Mouse (Mus musculus) midbrain, embryonic 15.5 days (tissue): ENCODE data around the gene Csrnp3. TPM values are rescaled to one million over a fixed set of nuclear protein-coding genes. Genes with fewer than 3 reads are reported as not detected.

Experiments
- ATAC-seq: fragments of 200-750 bp; cut with Nextera tagmentation; replicated peaks from 2 replicates; pipeline ENCODE4 v1.8.0; 2017; ENCODE audit warnings: moderate TSS enrichment
- H3K27ac ChIP-seq: fragments of 300-500 bp; sonication (generic); 2 replicates; pipeline ENCODE4 v1.5.1; 2015; ENCODE audit warnings: mild to moderate bottlenecking, inconsistent platforms
- H3K27me3 ChIP-seq: fragments of 300-500 bp; sonication (generic); replicated peaks from 2 replicates; pipeline ENCODE4 v1.6.1; 2015; ENCODE audit warnings: inconsistent platforms
- H3K36me3 ChIP-seq: fragments of 300-500 bp; sonication (generic); replicated peaks from 2 replicates; pipeline ENCODE4 v1.6.1; 2015; ENCODE audit warnings: inconsistent platforms
- H3K4me1 ChIP-seq: fragments of 300-500 bp; sonication (generic); 2 replicates; pipeline ENCODE4 v1.6.1; 2015; ENCODE audit warnings: inconsistent platforms
- H3K4me2 ChIP-seq: fragments of 300-500 bp; sonication (generic); 2 replicates; pipeline ENCODE4 v1.6.1; 2015; ENCODE audit warnings: inconsistent platforms, mild to moderate bottlenecking, moderate library complexity
- H3K4me3 ChIP-seq: fragments of 300-500 bp; sonication (generic); 2 replicates; pipeline ENCODE4 v1.5.1; 2015; ENCODE audit warnings: mild to moderate bottlenecking, inconsistent platforms
- H3K9ac ChIP-seq: fragments of 300-500 bp; sonication (generic); 2 replicates; pipeline ENCODE4 v1.6.1; 2015; ENCODE audit warnings: mild to moderate bottlenecking, inconsistent platforms
- H3K9me3 ChIP-seq: fragments of 300-500 bp; sonication (generic); 2 replicates; pipeline ENCODE4 v1.6.1; 2016; ENCODE audit warnings: inconsistent platforms
- WGBS: fragments of 180-500 bp; shearing (Covaris S2); methylation state at CpG from one replicate; pipeline ENCODE4 v1.1.7; 2015; ENCODE audit warnings: mixed read lengths; 5-methylcytosine and 5-hydroxymethylcytosine counted together
- polyA plus RNA-seq: library from polyadenylated mRNA; unstranded; fragments of >200 nt; fragmentation: Nextera tagmentation; extraction: Ambion mirVana; gene quantifications from 2 replicates; pipeline ENCODE4 v1.2.1, GENCODE M21; 2015

Csrnp3 gene
- polyA plus RNA-seq, 1 experiment from 2014 or later, result 70.4 TPM

DNA sequence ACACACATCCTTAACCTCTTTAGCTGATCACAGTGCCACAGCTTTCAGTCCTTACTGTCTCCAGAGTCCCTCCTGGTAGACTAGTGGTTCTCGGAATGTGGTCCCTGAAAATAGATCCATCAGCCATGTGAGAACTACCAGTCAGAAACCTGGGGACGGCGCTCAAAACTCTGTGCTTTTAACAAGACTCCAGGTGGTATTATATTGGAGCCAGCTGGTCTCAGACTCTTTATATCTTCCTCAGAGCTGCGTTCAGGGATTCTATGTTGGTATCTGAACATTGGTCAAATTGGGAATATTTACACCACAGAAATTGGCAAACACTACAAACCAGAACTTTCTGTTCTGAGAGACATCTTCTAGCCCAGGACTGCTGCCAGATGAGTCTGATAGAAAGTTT is 128.3 kb downstream of the Csrnp3 start:
- no peaks in the 10 kb centered on the region for H3K27me3 ChIP-seq
- no peak overlapping the region for H3K27ac ChIP-seq
- H3K4me1 ChIP-seq, result peaks cover 11% of the 10 kb centered on the region
- WGBS, result 93% methylated on average over 4 of the region's 4 CpGs
- no peak overlapping the region for H3K4me3 ChIP-seq
- H3K4me2 ChIP-seq, result no peak overlapping the region
- no peaks in the 10 kb centered on the region for H3K36me3 ChIP-seq
- ATAC-seq, result no peak
- no peaks in the 10 kb centered on the region for H3K9me3 ChIP-seq
- H3K9ac ChIP-seq, result no peak overlapping the region

DNA sequence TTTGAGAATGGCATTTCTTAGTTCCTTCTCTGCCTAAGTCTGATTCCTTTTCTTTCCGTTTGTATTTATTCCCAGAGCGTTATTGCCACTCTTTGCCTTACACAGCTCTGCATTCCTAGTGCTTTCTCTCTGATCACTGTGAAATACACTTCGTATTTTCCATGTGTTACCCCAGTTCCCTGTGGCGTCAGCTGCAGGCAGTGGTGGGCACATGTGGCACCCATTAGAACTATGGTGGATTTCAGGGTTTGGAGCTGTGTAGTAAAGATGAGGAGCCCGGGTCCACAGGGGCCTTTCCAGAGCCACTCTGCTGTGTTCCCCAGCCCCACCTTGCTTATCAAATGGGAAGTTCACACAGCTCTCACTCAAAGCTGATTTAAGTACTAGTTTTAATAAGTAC is 129.8 kb downstream of the Csrnp3 start:
- Histone ChIP-seq H3K36me3 (no peaks in the 10 kb centered on the region), H3K9me3 (no peaks in the 10 kb centered on the region), H3K4me1 (peaks cover 25% of the 10 kb centered on the region), H3K4me3 (no peak overlapping the region), H3K27me3 (no peaks in the 10 kb centered on the region), H3K27ac (no peak overlapping the region), H3K4me2 (no peak overlapping the region), H3K9ac (no peak overlapping the region)
- WGBS, result 59% methylated on average over 5 of the region's 5 CpGs
- ATAC-seq, result no peak

DNA sequence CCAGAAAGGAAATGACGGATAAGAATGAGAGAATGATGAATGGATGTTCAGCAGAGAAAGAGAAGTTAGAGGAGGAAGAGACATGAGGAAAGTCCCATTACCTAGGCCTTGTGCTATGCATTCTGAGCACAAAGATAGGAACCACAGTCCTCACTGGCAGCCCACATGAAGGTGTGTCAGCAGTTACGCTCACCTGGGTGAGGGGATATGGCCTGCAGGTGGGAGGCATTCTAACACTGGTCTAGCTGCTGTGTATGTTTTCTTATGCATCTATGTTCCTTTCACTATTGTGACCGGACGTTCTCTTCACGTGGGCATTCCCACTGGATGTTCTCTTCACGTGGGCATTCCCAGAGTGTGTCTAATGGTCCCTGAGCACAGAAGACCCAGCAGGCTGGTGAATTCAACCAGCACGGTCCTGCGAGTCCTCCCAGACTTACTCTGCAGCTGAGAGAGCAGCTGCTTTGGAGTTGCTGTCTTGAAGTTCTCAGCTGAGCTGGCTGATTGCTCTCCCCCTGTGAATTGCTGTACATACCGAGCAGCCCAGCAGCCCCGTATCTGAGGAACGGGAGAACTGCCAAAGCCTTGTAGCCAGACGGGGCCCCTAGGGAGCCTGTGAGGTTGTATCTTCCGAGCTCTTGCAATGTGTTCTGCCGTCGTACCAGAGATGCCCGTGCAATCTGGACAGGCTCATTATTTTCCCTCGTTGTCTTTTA is 133.9 kb downstream of the Csrnp3 start:
- whole genome bisulfite sequencing, result 28% methylated on average over 17 of the region's 17 CpGs
- Histone ChIP-seq H3K9me3 (no peaks in the 10 kb centered on the region), H3K9ac (no peak overlapping the region)

DNA sequence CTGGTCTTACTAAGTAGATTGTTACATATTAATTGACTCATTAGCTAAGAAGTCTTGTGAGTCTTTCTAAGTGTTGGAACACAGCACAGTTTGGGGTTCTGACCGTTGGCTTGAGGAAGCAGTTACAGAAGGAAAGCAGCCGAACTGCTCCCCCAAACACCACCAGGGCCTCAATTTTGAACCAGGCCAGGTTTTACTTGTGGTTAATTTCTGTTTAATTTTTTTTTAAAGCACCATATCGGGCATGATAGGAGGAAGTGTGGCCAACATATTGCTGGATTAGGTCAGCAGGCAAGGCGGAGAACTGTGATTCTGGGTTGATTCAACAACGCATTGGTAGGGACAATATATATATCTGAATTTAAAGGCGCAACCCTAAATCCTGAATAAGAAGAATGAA is 135.9 kb downstream of the Csrnp3 start:
- H3K27ac ChIP-seq, result no peak overlapping the region
- no peaks in the 10 kb centered on the region for H3K36me3 ChIP-seq
- H3K4me1 ChIP-seq, result peaks cover 19% of the 10 kb centered on the region
- ATAC-seq, result no peak
- H3K4me2 ChIP-seq, result no peak overlapping the region
- no peak overlapping the region for H3K9ac ChIP-seq
- no peaks in the 10 kb centered on the region for H3K9me3 ChIP-seq
- WGBS, result 89% methylated on average over 6 of the region's 6 CpGs
- H3K27me3 ChIP-seq, result no peaks in the 10 kb centered on the region
- no peak overlapping the region for H3K4me3 ChIP-seq

More for the DNA sequence above, 133.9 kb downstream of the Csrnp3 start:
- Histone ChIP-seq H3K4me1 (peaks cover 25% of the 10 kb centered on the region), H3K4me3 (no peak overlapping the region), H3K27ac (peak overlapping the region; percentile 51), H3K36me3 (no peaks in the 10 kb centered on the region), H3K27me3 (no peaks in the 10 kb centered on the region), H3K4me2 (peak overlapping the region; percentile 35)
- peak; percentile 70 for ATAC-seq

DNA sequence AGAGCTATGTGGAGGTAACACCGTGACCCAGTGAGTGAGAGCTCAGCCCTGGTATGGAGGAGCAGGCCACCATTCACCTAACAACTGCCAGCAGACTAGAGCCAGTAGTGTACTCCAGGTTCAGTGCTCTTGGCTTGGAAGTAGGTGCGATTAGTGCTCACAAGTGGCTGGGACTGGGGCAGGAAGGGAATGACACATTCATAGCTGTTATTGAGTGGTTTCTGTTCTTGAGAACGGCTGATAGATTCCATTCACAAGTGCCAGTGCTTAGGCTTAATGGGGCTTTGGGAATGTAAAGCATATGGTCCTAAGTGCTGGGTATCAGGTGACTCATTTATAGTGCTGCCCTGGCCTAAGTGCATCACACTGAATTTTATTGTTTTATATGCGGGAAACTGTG is 136.4 kb downstream of the Csrnp3 start:
- no peak overlapping the region for H3K27ac ChIP-seq
- H3K4me3 ChIP-seq, result no peak overlapping the region
- H3K9ac ChIP-seq, result no peak overlapping the region
- ATAC-seq, result no peak
- no peak overlapping the region for H3K4me2 ChIP-seq
- H3K36me3 ChIP-seq, result no peaks in the 10 kb centered on the region
- no peaks in the 10 kb centered on the region for H3K27me3 ChIP-seq
- H3K4me1 ChIP-seq, result peaks cover 19% of the 10 kb centered on the region
- 67% methylated on average over 4 of the region's 4 CpGs for WGBS
- H3K9me3 ChIP-seq, result no peaks in the 10 kb centered on the region

DNA sequence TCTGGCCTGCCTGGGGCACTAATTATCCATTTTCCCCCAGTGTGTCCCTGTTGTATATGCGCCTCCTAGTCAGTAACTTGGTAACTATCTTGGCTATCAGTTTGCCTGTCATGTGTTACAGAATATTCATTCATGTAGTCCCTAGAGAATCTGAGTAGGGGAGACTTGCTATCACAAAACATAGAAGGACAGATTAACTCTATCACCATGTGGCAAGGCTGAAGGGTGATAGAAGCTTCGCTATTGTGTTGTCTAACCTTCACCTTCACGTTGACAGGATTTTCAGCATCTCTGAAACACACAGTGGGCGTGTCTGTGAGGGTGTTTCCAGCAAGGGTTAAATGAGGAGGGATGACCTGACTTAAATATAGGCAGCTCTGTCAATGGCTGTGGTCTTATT is 140.1 kb downstream of the Csrnp3 start:
- H3K36me3 ChIP-seq, result no peaks in the 10 kb centered on the region
- no peak overlapping the region for H3K4me3 ChIP-seq
- H3K27me3 ChIP-seq, result no peaks in the 10 kb centered on the region
- H3K9ac ChIP-seq, result no peak overlapping the region
- 0 out of 2 replicates have a peak overlapping the region, but pooled peaks have one; percentile 30 for H3K27ac ChIP-seq
- WGBS, result 66% methylated on average over 4 of the region's 4 CpGs
- no peak overlapping the region for H3K4me2 ChIP-seq
- H3K4me1 ChIP-seq, result no peaks in the 10 kb centered on the region; the same call in 1 of the 2 replicates
- no peaks in the 10 kb centered on the region for H3K9me3 ChIP-seq
- ATAC-seq, result no peak

DNA sequence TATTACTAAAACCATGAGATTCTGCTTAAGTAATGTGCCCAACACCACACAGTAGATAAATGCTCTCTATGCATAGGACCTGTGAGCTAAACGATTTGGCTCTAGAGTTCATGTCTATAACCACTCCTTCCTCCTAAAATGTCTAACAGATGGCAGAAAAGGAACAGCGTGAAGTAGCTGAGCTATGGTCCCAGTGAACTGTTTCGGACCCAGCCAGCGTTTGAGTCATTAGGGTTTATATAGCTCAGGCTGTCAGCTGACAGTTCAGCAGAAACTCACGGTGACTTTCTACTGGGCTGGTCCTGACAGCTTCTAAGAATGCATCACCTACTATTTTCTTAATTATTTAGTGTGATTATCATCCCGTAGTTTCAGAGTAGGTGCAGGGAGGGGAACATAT is 141.5 kb downstream of the Csrnp3 start:
- no peaks in the 10 kb centered on the region for H3K36me3 ChIP-seq
- no peaks in the 10 kb centered on the region for H3K27me3 ChIP-seq
- H3K4me3 ChIP-seq, result no peak overlapping the region
- peaks cover 4% of the 10 kb centered on the region for H3K4me1 ChIP-seq
- 73% methylated on average over 6 of the region's 6 CpGs for WGBS
- H3K9me3 ChIP-seq, result no peaks in the 10 kb centered on the region
- ATAC-seq, result no peak
- H3K27ac ChIP-seq, result no peak overlapping the region
- H3K9ac ChIP-seq, result no peak overlapping the region
- no peak overlapping the region for H3K4me2 ChIP-seq

DNA sequence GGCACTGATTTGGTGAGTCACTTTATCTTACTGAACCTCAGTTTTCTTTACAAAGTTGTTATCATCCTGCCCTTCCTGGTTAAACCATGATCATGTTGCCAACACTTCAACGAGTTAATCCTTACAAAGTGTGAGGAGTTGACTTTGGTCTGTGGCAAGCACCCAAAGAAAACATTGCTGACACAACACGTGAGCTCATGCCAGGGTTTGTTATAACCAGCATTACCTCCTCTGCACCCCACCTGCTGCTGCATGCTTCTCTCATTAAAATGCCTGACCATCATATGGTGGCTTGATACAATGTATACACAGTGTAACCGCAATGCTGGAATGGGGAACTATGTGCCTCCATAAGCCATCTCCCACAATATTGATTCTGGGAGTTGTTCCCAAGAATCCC is 142.0 kb downstream of the Csrnp3 start:
- ATAC-seq, result no peak
- 78% methylated on average over 3 of the region's 3 CpGs for WGBS
- H3K27ac ChIP-seq, result no peak overlapping the region

DNA sequence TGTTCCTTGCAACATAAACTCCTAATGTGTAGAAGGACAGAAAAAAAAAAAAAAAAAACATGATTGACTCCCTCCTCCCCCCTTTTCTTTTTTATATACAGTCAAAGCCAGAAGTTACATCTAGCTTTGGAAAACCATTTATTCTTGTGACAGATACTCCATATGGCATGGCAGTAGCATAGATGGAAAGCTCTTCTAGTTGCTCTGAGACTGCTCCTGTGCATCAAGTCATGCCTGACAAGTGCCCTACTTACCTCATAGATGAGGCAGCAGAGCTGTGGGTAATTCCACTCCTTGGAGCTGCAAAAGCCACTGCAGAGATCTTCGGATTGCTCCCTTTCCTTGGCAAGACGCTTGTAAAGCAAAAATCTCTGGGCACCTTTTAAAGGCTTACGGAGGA is 143.2 kb downstream of the Csrnp3 start:
- Histone ChIP-seq H3K9me3 (no peaks in the 10 kb centered on the region), H3K27me3 (no peaks in the 10 kb centered on the region), H3K4me3 (no peak overlapping the region), H3K36me3 (no peaks in the 10 kb centered on the region), H3K9ac (no peak overlapping the region), H3K4me1 (peaks cover 21% of the 10 kb centered on the region), H3K27ac (no peak overlapping the region), H3K4me2 (no peak overlapping the region)
- no peak for ATAC-seq
- WGBS, result 90% methylated on average over 3 of the region's 3 CpGs

More for the DNA sequence above, 142.0 kb downstream of the Csrnp3 start:
- Histone ChIP-seq H3K4me1 (peaks cover 9% of the 10 kb centered on the region), H3K36me3 (no peaks in the 10 kb centered on the region), H3K9ac (no peak overlapping the region), H3K4me2 (no peak overlapping the region), H3K9me3 (no peaks in the 10 kb centered on the region), H3K27me3 (no peaks in the 10 kb centered on the region), H3K4me3 (no peak overlapping the region)

DNA sequence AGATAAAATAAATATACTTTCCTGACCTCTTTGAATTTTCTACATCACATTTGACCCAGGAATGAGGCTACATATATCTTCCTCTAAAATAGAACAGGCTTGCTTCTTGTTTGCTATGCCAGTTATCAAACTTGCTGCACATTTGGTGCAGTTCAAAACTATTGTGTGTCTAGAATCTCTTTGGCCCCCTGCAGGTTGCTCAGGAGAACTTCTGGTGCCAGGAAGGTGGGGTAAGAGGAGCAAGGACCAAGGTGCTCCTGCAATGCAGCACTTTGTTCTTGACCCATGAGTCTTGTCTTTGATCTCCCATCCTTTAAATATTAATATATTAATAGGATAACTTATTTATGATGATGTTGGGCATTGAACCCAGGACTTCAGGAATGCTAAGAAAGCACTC is 144.5 kb downstream of the Csrnp3 start:
- no peak overlapping the region for H3K4me3 ChIP-seq
- H3K36me3 ChIP-seq, result no peaks in the 10 kb centered on the region
- ATAC-seq, result no peak
- H3K9me3 ChIP-seq, result no peaks in the 10 kb centered on the region
- H3K27me3 ChIP-seq, result no peaks in the 10 kb centered on the region
- H3K4me2 ChIP-seq, result no peak overlapping the region
- H3K9ac ChIP-seq, result no peak overlapping the region
- no peak overlapping the region for H3K27ac ChIP-seq
- peaks cover 30% of the 10 kb centered on the region for H3K4me1 ChIP-seq

DNA sequence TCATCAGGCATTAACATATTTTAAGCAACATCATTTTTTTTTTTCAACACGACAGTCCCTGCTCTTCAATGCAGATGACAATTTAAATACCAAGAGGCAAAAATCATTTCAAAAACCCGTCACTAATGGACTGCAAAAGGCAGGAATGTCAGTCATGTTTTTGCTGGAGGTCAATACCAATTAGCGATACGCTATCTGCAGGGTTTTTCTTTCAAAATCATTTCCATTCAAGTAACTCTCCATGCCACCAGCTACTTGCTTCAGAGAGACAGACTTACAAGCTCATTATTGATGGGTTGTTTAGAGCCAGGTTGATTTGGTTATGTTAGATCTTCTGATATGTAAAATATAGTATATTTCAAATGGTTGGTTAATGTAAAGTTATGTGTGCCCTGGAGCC is 145.2 kb downstream of the Csrnp3 start:
- H3K9me3 ChIP-seq, result no peaks in the 10 kb centered on the region
- no peaks in the 10 kb centered on the region for H3K36me3 ChIP-seq
- no peaks in the 10 kb centered on the region for H3K27me3 ChIP-seq
- H3K27ac ChIP-seq, result peak overlapping the region; percentile 31; the same call in 1 of the 2 replicates
- ATAC-seq, result no peak
- H3K4me3 ChIP-seq, result no peak overlapping the region
- H3K4me2 ChIP-seq, result no peak overlapping the region
- peaks cover 37% of the 10 kb centered on the region for H3K4me1 ChIP-seq
- H3K9ac ChIP-seq, result no peak overlapping the region
- 41% methylated on average over 4 of the region's 4 CpGs for WGBS

DNA sequence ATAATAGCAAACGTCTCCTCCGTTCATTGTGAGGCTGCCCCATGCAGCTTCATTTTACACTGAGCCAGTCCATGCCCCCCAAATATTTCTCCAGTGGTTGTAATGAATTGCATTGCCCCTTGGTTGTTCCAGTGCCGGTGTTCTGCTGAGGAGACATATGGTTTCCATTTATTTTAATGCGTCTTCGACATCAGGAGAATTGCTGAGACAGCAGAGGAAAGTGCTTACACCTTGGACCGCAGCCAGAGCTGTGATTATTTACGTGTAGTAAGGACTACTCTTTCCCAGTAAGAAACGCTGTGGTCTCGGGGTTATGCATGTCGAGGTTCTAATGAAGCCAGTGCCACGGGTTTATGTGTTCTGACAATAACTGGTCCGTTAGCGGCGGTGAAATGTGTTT is 147.8 kb downstream of the Csrnp3 start:
- Histone ChIP-seq H3K36me3 (no peaks in the 10 kb centered on the region), H3K4me1 (peaks cover 41% of the 10 kb centered on the region), H3K4me3 (no peak overlapping the region), H3K27ac (peak overlapping the region; percentile 78), H3K9ac (no peak overlapping the region), H3K4me2 (peak overlapping the region; percentile 11; the same call in 1 of the 2 replicates), H3K27me3 (no peaks in the 10 kb centered on the region), H3K9me3 (no peaks in the 10 kb centered on the region)
- 17% methylated on average over 14 of the region's 14 CpGs for WGBS
- ATAC-seq, result no peak

DNA sequence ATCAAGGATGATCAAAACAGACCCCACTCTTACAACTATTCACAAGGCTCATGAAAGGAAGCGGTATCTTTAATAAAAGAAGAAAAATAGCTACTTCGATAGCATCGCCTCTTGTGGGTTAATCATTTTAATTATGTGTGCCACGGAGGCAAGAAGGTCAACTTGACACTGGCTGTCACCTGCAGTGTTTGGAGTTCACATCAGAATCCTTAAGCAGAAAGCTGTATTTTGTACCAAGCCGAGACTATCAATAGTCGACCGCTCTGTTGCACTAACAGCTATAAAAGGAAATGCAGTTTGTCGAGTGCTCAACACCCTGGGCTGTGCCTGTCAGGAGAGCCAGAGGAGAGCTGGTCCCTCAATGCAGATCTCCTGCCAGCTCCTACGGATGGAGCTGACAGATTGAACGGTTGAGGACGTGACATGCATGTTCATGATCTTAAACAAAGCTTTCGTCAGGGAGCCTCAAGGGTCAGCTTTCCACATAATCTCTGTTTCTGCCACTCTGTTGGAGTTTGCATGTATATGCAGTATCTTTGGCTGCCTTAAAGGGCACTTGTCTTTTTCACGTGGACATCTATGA is 149.4 kb downstream of the Csrnp3 start:
- Histone ChIP-seq H3K36me3 (no peaks in the 10 kb centered on the region), H3K9me3 (no peaks in the 10 kb centered on the region), H3K4me2 (peak overlapping the region; percentile 26), H3K27me3 (no peaks in the 10 kb centered on the region), H3K4me3 (no peak overlapping the region), H3K9ac (no peak overlapping the region), H3K4me1 (peaks cover 49% of the 10 kb centered on the region), H3K27ac (peak overlapping the region; percentile 81)
- 11% methylated on average over 13 of the region's 13 CpGs for WGBS
- ATAC-seq, result peak; percentile 90
